Mouse (Mus musculus) left cerebral cortex, postnatal 25 days (tissue): ENCODE measurements at regions not wholly inside any gene's neighbourhood (a gene's known extent, or its start where the extent isn't known, plus 50 kb on each side); places are given as distances from the start of the nearest gene placed in this dataset.
A peak's percentile ranks its signal among the peaks of the same experiment; 100 is the strongest.

ENCODE experiments used
- DNase-seq, 2 experiments: peaks; one replicate each; pipeline ENCODE4 v3.0.0; 2022; ENCODE audit warnings: low spot score in 2 of 2, mixed read lengths in 1 of 2
- intact Hi-C: fragments of 180-260 bp; cut with DNase I; formaldehyde crosslinking; loops from one replicate; pipeline ENCODE4 v1.15.1; 2025

DNA sequence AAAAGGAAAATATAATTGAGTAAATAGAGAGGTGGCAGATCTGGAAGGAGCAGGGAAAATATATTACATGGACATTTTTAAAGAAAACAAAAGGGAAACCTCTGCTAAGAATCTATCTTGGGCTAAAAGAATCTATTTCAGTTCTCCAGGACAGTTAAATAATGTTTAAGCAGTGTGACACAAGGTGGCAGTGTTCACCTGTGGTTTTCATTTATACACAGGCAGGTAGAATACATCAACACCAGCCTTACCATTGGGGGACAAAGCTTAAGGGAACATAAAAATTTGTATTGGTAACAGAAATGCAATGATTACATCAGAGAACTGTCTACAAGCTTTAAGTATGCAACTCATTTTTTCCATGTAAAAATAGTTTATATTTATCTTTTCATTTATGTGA is 78.2 kb upstream of the Cldn34d start:
- intact Hi-C loops: loop anchor here (1.0 to 5.0 kb wide), 3 partner anchors 957 to 1126 kb away; no protein-coding TSS in a partner anchor
- DNase-seq: peak; percentile 12 to 58
